In the genomic region with DNA sequence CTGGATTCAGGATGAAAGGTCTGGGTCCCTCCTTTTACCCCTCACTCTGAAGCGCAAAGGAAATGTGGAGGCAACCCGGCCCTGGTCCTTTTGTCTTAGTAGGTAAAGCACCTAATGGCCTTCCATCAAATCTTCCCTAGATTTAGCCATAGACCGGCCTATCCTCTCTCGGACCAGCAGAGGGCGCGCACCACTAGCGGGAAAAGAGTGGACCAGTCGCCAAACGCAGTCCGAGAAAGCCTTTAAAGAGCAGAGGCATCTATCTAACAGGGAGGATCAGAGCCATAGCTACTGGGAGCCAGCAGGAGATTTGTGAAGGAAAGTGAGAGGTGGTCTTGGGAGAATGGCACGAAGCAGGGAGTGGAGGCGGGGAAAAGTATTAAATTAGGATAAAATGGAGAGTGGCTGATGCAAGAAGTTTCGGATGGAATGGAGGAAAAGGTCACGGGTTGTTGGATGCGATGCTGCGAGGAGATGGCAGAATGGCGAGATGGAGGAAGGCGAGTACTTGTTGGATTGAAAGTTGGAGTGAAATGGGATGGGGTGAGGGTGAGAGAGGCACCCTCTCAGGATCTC, we compare ENCODE assay signal across 7 mouse cellular contexts. TPM values are rescaled to one million over a fixed set of nuclear protein-coding genes. Genes with fewer than 3 reads are reported as not detected.
DNase-seq lines count a peak whose midpoint lies in the region; ATAC-seq and TF ChIP-seq lines count a peak whose summit lies in the region.

No protein-coding gene starts in this region.

- TF ChIP-seq CTCF in E14TG2a.4 (conservative IDR thresholded peaks at IDR 0.05; ENCODE audit: low read length) = peak; percentile 90

- no peaks in the 10 kb centered on the region for H3K36me3 ChIP-seq in E14TG2a.4 (ENCODE audit: insufficient read depth, low read length)

- H3K4me1 ChIP-seq in E14TG2a.4 (replicated peaks; ENCODE audit: low read depth, low read length) = peaks cover 34% of the 10 kb centered on the region

- H3K4me3 ChIP-seq in E14TG2a.4 (replicated peaks; ENCODE audit: low read length) = no peak overlapping the region

- no peaks in the 10 kb centered on the region for H3K9me3 ChIP-seq in E14TG2a.4 (ENCODE audit: low read length)

- peak; percentile 74 for ATAC-seq in common myeloid progenitor, adult 5-6 weeks (replicated peaks; ENCODE audit: low read depth, poor library complexity, severe bottlenecking)
- ATAC-seq in megakaryocyte, adult 5-6 weeks (ENCODE audit: poor library complexity, severe bottlenecking) = 0 out of 2 replicates have a peak, but pooled peaks have one; percentile 43

- peaks cover 96% of the 10 kb centered on the region for H3K27me3 ChIP-seq in E14TG2a.4 (ENCODE audit: insufficient read depth, low read length)

- DNase-seq in R1 (ENCODE audit: low read depth, low spot score) = peak; percentile 89
- DNase-seq in heart, adult 9 months (ENCODE audit: low spot score in 2 of 2) = peak; percentile 28 to 43
- DNase-seq in kidney, postnatal 25 days = peak; percentile 74 to 80
- peak; percentile 17 for DNase-seq in skeletal muscle tissue, adult 2 months (ENCODE audit: low read depth, low spot score)

RNA-seq across cellular contexts. Expression of a gene that starts 4.3 kb away (rescaled TPM):
- not detected in 2 replicates for total RNA-seq in common myeloid progenitor, adult 5-6 weeks (2017)
- not detected in 2 replicates for total RNA-seq in megakaryocyte, adult 5-6 weeks (2015)
- total RNA-seq in megakaryocyte, adult 5-6 weeks (2017) = not detected in 2 replicates

RNA-seq across cellular contexts. Expression of a gene that starts 12.1 kb away (rescaled TPM):
- not detected in 2 replicates for total RNA-seq in common myeloid progenitor, adult 5-6 weeks (2017)
- total RNA-seq in megakaryocyte, adult 5-6 weeks (2015) = not detected in 2 replicates
- total RNA-seq in megakaryocyte, adult 5-6 weeks (2017) = not detected in 2 replicates

RNA-seq across cellular contexts. Expression of a gene that starts 26.1 kb away (rescaled TPM):
- not detected in 2 replicates for total RNA-seq in common myeloid progenitor, adult 5-6 weeks (2017)
- total RNA-seq in megakaryocyte, adult 5-6 weeks (2015) = not detected in 2 replicates
- total RNA-seq in megakaryocyte, adult 5-6 weeks (2017) = not detected in 2 replicates

RNA-seq across cellular contexts. Expression of a gene that starts 54.5 kb away (rescaled TPM):
- not detected in 2 replicates for total RNA-seq in common myeloid progenitor, adult 5-6 weeks (2017)
- total RNA-seq in megakaryocyte, adult 5-6 weeks (2015) = not detected in 2 replicates
- total RNA-seq in megakaryocyte, adult 5-6 weeks (2017) = not detected in 2 replicates

Comparison
In these comparisons a context has a peak if more than half of its experiments do, and no peak if none do; other contexts are left out.
1. DNase-seq: peak in every context shown above with its lines; median percentile 89 in R1; 77 in kidney, postnatal 25 days; 36 in heart, adult 9 months; 17 in skeletal muscle tissue, adult 2 months.